Mouse (Mus musculus) MEL (cell line): ENCODE data around the gene Lrrc31. TPM values are rescaled to one million over a fixed set of nuclear protein-coding genes. Genes with fewer than 3 reads are reported as not detected.

Source experiments
- DNase-seq: peaks from one replicate; pipeline ENCODE4 v3.0.0; 2011; ENCODE audit warnings: low read depth, low spot score
- H3K27ac ChIP-seq: 2 replicates; pipeline ENCODE4 v1.5.1; 2012; ENCODE audit warnings: low read depth, mild to moderate bottlenecking, control low read depth, low read length, moderate library complexity; ENCODE audit not compliant: control insufficient read depth
- H3K27me3 ChIP-seq, 2 experiments: fragments of 150-350 bp in 1 of 2; sonication (generic) in 1 of 2; 2 replicates each; pipeline ENCODE4 v1.6.1; 2012; ENCODE audit warnings: low read length in 2 of 2, mild to moderate bottlenecking in 2 of 2, improper control_type of control experiment in 1 of 2, moderate library complexity in 1 of 2; ENCODE audit not compliant: insufficient read depth in 2 of 2, control insufficient read depth in 1 of 2
- H3K36me3 ChIP-seq, 2 experiments: 2 replicates each; pipeline ENCODE4 v1.6.1; 2012 to 2014; ENCODE audit warnings: low read length in 2 of 2, improper control_type of control experiment in 1 of 2, inconsistent platforms in 1 of 2, mild to moderate bottlenecking in 1 of 2; ENCODE audit not compliant: insufficient read depth in 2 of 2, control insufficient read depth in 1 of 2
- H3K4me1 ChIP-seq, 2 experiments: fragments of 150-350 bp in 1 of 2; sonication (generic) in 1 of 2; 2 replicates each; pipeline ENCODE4 v1.6.1; 2012; ENCODE audit warnings: low read length in 2 of 2, improper control_type of control experiment in 1 of 2, mild to moderate bottlenecking in 1 of 2; ENCODE audit not compliant: insufficient read depth in 2 of 2, control insufficient read depth in 1 of 2
- H3K4me3 ChIP-seq, 2 experiments: fragments of 150-350 bp in 1 of 2; sonication (generic) in 1 of 2; 2 replicates each; pipeline ENCODE4 v1.5.1; 2012; ENCODE audit warnings: low read depth in 2 of 2, low read length in 2 of 2, mild to moderate bottlenecking in 2 of 2, moderate library complexity in 2 of 2, control low read depth in 1 of 2, improper control_type of control experiment in 1 of 2; ENCODE audit not compliant: control insufficient read depth in 1 of 2, insufficient read depth in 1 of 2
- H3K79me2 ChIP-seq: 2 replicates; pipeline ENCODE4 v1.6.1; 2012; ENCODE audit warnings: mild to moderate bottlenecking, low read length, moderate library complexity; ENCODE audit not compliant: control insufficient read depth, poor library complexity, insufficient read depth
- H3K9ac ChIP-seq: 2 replicates; pipeline ENCODE4 v1.6.1; 2012; ENCODE audit warnings: low read depth, mild to moderate bottlenecking, control low read depth, low read length, moderate library complexity; ENCODE audit not compliant: control insufficient read depth, poor library complexity, severe bottlenecking
- H3K9me3 ChIP-seq: fragments of 150-350 bp; sonication (generic); replicated peaks from 2 replicates; pipeline ENCODE4 v1.6.1; 2012; ENCODE audit warnings: mild to moderate bottlenecking, low read length, improper control_type of control experiment, moderate library complexity; ENCODE audit not compliant: insufficient read depth
- BHLHE40 ChIP-seq: IDR thresholded peaks from 2 replicates; pipeline ENCODE4 v1.6.1; 2012; ENCODE audit warnings: low read depth, mild to moderate bottlenecking, inconsistent platforms, low read length, improper control_type of control experiment, borderline replicate concordance
- CHD1 ChIP-seq: IDR thresholded peaks from 2 replicates; pipeline ENCODE4 v1.6.1; 2012; ENCODE audit warnings: low read depth, mild to moderate bottlenecking, inconsistent platforms, low read length, improper control_type of control experiment
- CHD2 ChIP-seq: IDR thresholded peaks from 2 replicates; pipeline ENCODE4 v1.6.1; 2011; ENCODE audit warnings: low read length, improper control_type of control experiment
- CTCF ChIP-seq, 3 experiments: IDR thresholded peaks in 2 of 3; conservative IDR thresholded peaks in 1 of 3; 2 replicates each; pipeline ENCODE4 v1.5.1; 2011 to 2012; ENCODE audit warnings: low read length in 3 of 3, low read depth in 2 of 3, mild to moderate bottlenecking in 2 of 3, improper control_type of control experiment in 1 of 3, inconsistent platforms in 1 of 3, mixed read lengths in 1 of 3, moderate library complexity in 1 of 3; ENCODE audit not compliant: control insufficient read depth in 1 of 3, insufficient read depth in 1 of 3, poor library complexity in 1 of 3, severe bottlenecking in 1 of 3
- EP300 ChIP-seq, 2 experiments: IDR thresholded peaks; 2 replicates each; pipeline ENCODE4 v1.6.1; 2011; ENCODE audit warnings: improper control_type of control experiment in 2 of 2, low read length in 2 of 2, low read depth in 1 of 2, mild to moderate bottlenecking in 1 of 2
- ETS1 ChIP-seq: IDR thresholded peaks from 2 replicates; pipeline ENCODE4 v1.6.1; 2012; ENCODE audit warnings: low read depth, mild to moderate bottlenecking, inconsistent platforms, low read length, improper control_type of control experiment, moderate library complexity
- GABPA ChIP-seq: IDR thresholded peaks from 2 replicates; pipeline ENCODE4 v1.6.1; 2012; ENCODE audit warnings: low read depth, mild to moderate bottlenecking, inconsistent platforms, low read length, improper control_type of control experiment, moderate library complexity
- GATA1 ChIP-seq: IDR thresholded peaks from 2 replicates; pipeline ENCODE4 v1.6.1; 2011; ENCODE audit warnings: low read depth, low read length, improper control_type of control experiment
- JUND ChIP-seq: IDR thresholded peaks from 2 replicates; pipeline ENCODE4 v1.6.1; 2011; ENCODE audit warnings: low read depth, mild to moderate bottlenecking, improper control_type of control experiment, low read length
- KAT2A ChIP-seq: conservative IDR thresholded peaks from 2 replicates; pipeline ENCODE4 v1.6.1; 2012; ENCODE audit warnings: low read depth, low read length, improper control_type of control experiment, inconsistent platforms
- MAFK ChIP-seq: IDR thresholded peaks from 2 replicates; pipeline ENCODE4 v1.6.1; 2011; ENCODE audit warnings: low read depth, mild to moderate bottlenecking, low read length, improper control_type of control experiment, borderline replicate concordance
- MXI1 ChIP-seq: IDR thresholded peaks from 2 replicates; pipeline ENCODE4 v1.6.1; 2011; ENCODE audit warnings: mild to moderate bottlenecking, low read depth, low read length, improper control_type of control experiment
- POLR2AphosphoS5 ChIP-seq: IDR thresholded peaks from 2 replicates; pipeline ENCODE4 v1.6.1; 2012; ENCODE audit warnings: low read depth, borderline replicate concordance, mild to moderate bottlenecking, inconsistent platforms, low read length, moderate library complexity, mixed read lengths
- RAD21 ChIP-seq: IDR thresholded peaks from 2 replicates; pipeline ENCODE4 v1.6.1; 2011; ENCODE audit warnings: mild to moderate bottlenecking, low read depth, low read length, improper control_type of control experiment
- SMC3 ChIP-seq: IDR thresholded peaks from 2 replicates; pipeline ENCODE4 v1.6.1; 2011; ENCODE audit warnings: low read depth, low read length, improper control_type of control experiment
- TBP ChIP-seq: IDR thresholded peaks from 2 replicates; pipeline ENCODE4 v1.8.0; 2011; ENCODE audit warnings: low read depth, low read length, improper control_type of control experiment
- USF2 ChIP-seq, 2 experiments: IDR thresholded peaks; 2 replicates each; pipeline ENCODE4 v1.6.1; 2011 to 2012; ENCODE audit warnings: improper control_type of control experiment in 2 of 2, low read length in 2 of 2, borderline replicate concordance in 1 of 2, inconsistent platforms in 1 of 2, low read depth in 1 of 2, mild to moderate bottlenecking in 1 of 2; ENCODE audit not compliant: insufficient read depth in 1 of 2
- ZMIZ1 ChIP-seq: IDR thresholded peaks from 2 replicates; pipeline ENCODE4 v1.6.1; 2012; ENCODE audit warnings: low read depth, mild to moderate bottlenecking, inconsistent platforms, low read length, improper control_type of control experiment, moderate library complexity
- ZNF384 ChIP-seq: IDR thresholded peaks from 2 replicates; pipeline ENCODE4 v1.6.1; 2012; ENCODE audit warnings: low read depth, mild to moderate bottlenecking, inconsistent platforms, low read length, improper control_type of control experiment
- polyA plus RNA-seq, 2 experiments: library from polyadenylated mRNA; stranded (reverse) in 1 of 2; unstranded in 1 of 2; fragments of >175 nt in 1 of 2; fragments of >200 nt in 1 of 2; gene quantifications; 2 replicates each; pipeline versions ENCODE4 v1.2.1 to v1.2.4; 2012; ENCODE audit warnings: low replicate concordance in 2 of 2, low read depth in 1 of 2; ENCODE audit not compliant: insufficient read length in 2 of 2, insufficient read depth in 1 of 2, missing spikeins in 1 of 2
- total RNA-seq: library from RNA; depleted of rRNA; stranded (reverse); fragments of 300-350 nt; gene quantifications from 2 replicates; pipeline ENCODE4 v1.2.3, GENCODE M21; 2012

The Lrrc31 gene
- total and polyA plus RNA-seq, 3 experiments: 0.03 TPM; not detected in 2

DNA sequence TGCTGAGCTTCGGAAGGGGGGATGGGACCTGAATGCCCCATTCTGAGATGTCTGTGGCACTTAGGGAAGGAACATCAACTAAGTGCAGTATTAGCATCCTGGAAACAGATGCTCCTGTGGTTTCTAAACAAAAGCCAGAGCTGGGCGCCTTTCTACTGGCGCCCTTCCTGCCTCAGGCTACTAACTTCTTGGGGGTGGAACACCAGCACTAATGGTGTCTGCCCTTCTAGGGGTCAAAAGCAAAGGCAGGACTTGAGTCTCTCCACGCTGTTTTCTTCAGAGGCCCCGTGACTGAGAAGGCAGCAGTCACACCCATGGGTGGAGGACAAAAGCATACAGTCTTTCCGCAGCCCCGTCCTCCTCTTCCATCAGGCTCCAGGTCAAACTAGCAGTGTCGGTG lies 52.9 kb downstream of the Lrrc31 start:
- Histone ChIP-seq H3K36me3 (no peaks in the 10 kb centered on the region), H3K79me2 (no peaks in the 10 kb centered on the region), H3K4me1 (no peaks in the 10 kb centered on the region), H3K9ac (no peak overlapping the region), H3K9me3 (no peaks in the 10 kb centered on the region), H3K27me3 (no peaks in the 10 kb centered on the region; a peak in 1 of 4 replicates), H3K4me3 (no peak overlapping the region), H3K27ac (no peak overlapping the region)
- no peak for TF ChIP-seq KAT2A
- TF ChIP-seq TBP: no peak
- TF ChIP-seq USF2 (IDR thresholded peaks at IDR 0.05; ENCODE audit: borderline replicate concordance in 1 of 2, insufficient read depth in 1 of 2, low read depth in 1 of 2, low read length in 2 of 2): no peak
- TF ChIP-seq SMC3: no peak
- no peak for TF ChIP-seq MXI1
- no peak for TF ChIP-seq GATA1
- no peak for TF ChIP-seq POLR2AphosphoS5
- no peak for TF ChIP-seq EP300 (IDR thresholded peaks at IDR 0.05; ENCODE audit: low read depth in 1 of 2, low read length in 2 of 2)
- no peak for TF ChIP-seq GABPA
- no peak for TF ChIP-seq ZMIZ1
- TF ChIP-seq BHLHE40: no peak
- TF ChIP-seq CHD1: no peak
- TF ChIP-seq RAD21: no peak
- TF ChIP-seq CTCF (IDR thresholded peaks at IDR 0.05 in 2 of 3, conservative IDR thresholded peaks at IDR 0.05 in 1 of 3; ENCODE audit: control insufficient read depth in 1 of 3, insufficient read depth in 1 of 3, low read depth in 2 of 3, low read length in 3 of 3, poor library complexity in 1 of 3, severe bottlenecking in 1 of 3): no peak
- no peak for TF ChIP-seq CHD2
- TF ChIP-seq ETS1: no peak
- TF ChIP-seq ZNF384: no peak
- TF ChIP-seq MAFK: no peak
- DNase-seq: no peak

- Histone ChIP-seq H3K36me3 (no peaks in the 10 kb centered on the region), H3K27me3 (no peaks in the 10 kb centered on the region), H3K9ac (no peak within 1 kb of the TSS), H3K27ac (no peak within 1 kb of the TSS), H3K4me3 (no peak within 1 kb of the TSS), H3K4me1 (peaks cover 0 to 2% of the 10 kb centered on the region in 2 experiments; a peak in 2 of 4 replicates), H3K79me2 (no peaks in the 10 kb centered on the region), H3K9me3 (no peaks in the 10 kb centered on the region)
- TF ChIP-seq JUND: no peak
- no peak for DNase-seq
Measured at GRCm38 (mm10) chr3:30644207-30644606, 55.4 kb downstream of the Lrrc31 start, which contains the start of gene Lrriq4. Gene Lrriq4, plus strand, starts transcription at chr3:30644507.
